Mouse (Mus musculus) liver, embryonic 14.5 days (tissue): ENCODE measurements around the gene Fam57b. TPM values are rescaled to one million over a fixed set of nuclear protein-coding genes. Genes with fewer than 3 reads are reported as not detected.

ENCODE experiments used
- ATAC-seq: fragments of 200-750 bp; cut with Nextera tagmentation; 2 replicates; pipeline ENCODE4 v1.8.0; 2017; ENCODE audit warnings: moderate number of reproducible peaks, mild to moderate bottlenecking, moderate library complexity; ENCODE audit not compliant: insufficient read depth
- DNase-seq, 3 experiments: peaks; one replicate each; pipeline ENCODE4 v3.0.0-alpha.2; 2012 to 2013; ENCODE audit warnings: low read depth in 3 of 3, low spot score in 3 of 3
- H3K27ac ChIP-seq: fragments of 300-500 bp; sonication (generic); 2 replicates; pipeline ENCODE4 v1.5.1; 2014; ENCODE audit warnings: moderate library complexity, mild to moderate bottlenecking, control low read depth, inconsistent platforms
- H3K27me3 ChIP-seq: fragments of 300-500 bp; sonication (generic); 2 replicates; pipeline ENCODE4 v1.6.1; 2014; ENCODE audit warnings: mild to moderate bottlenecking, low read length, moderate library complexity; ENCODE audit not compliant: control insufficient read depth, insufficient read depth
- H3K36me3 ChIP-seq: fragments of 300-500 bp; sonication (generic); replicated peaks from 2 replicates; pipeline ENCODE4 v1.6.1; 2014; ENCODE audit warnings: low read depth; ENCODE audit not compliant: control insufficient read depth, insufficient read depth
- H3K4me1 ChIP-seq, 2 experiments: fragments of 200-500 bp in 1 of 2; fragments of 300-500 bp in 1 of 2; sonication (generic) in 1 of 2; replicated peaks; 2 replicates each; pipeline ENCODE4 v1.6.1; 2012 to 2014; ENCODE audit warnings: antibody characterized with exemption in 1 of 2, inconsistent platforms in 1 of 2, low read length in 1 of 2; ENCODE audit not compliant: control insufficient read depth in 2 of 2, insufficient read depth in 2 of 2
- H3K4me2 ChIP-seq: fragments of 300-500 bp; sonication (generic); 2 replicates; pipeline ENCODE4 v1.6.1; 2014; ENCODE audit warnings: low read depth, mild to moderate bottlenecking, control low read depth, moderate library complexity
- H3K4me3 ChIP-seq, 2 experiments: fragments of 200-500 bp in 1 of 2; fragments of 300-500 bp in 1 of 2; sonication (generic) in 1 of 2; 2 replicates each; pipeline ENCODE4 v1.5.1; 2012 to 2014; ENCODE audit warnings: low read depth in 2 of 2, low read length in 2 of 2, mild to moderate bottlenecking in 2 of 2, control low read depth in 1 of 2, inconsistent platforms in 1 of 2, moderate library complexity in 1 of 2; ENCODE audit not compliant: insufficient read depth in 1 of 2
- H3K9ac ChIP-seq: fragments of 300-500 bp; sonication (generic); replicated peaks from 2 replicates; pipeline ENCODE4 v1.6.1; 2014; ENCODE audit warnings: mild to moderate bottlenecking, control low read depth, moderate library complexity
- H3K9me3 ChIP-seq: fragments of 300-500 bp; sonication (generic); 2 replicates; pipeline ENCODE4 v1.6.1; 2016; ENCODE audit warnings: low read length, mixed read lengths; ENCODE audit not compliant: control insufficient read depth
- CTCF ChIP-seq: IDR thresholded peaks from 2 replicates; pipeline ENCODE4 v1.5.1; 2016; ENCODE audit warnings: antibody characterized with exemption, low read depth, control low read depth
- EP300 ChIP-seq: IDR thresholded peaks from 2 replicates; pipeline ENCODE4 v1.6.1; 2016; ENCODE audit warnings: antibody characterized with exemption, low read depth
- WGBS: fragments of 180-500 bp; shearing (Covaris S2); extraction: QIAGEN DNeasy Blood & Tissue Kit; methylation state at CpG from one replicate; pipeline ENCODE4 v1.1.7; 2014; ENCODE audit not compliant: insufficient replicate concordance; 5-methylcytosine and 5-hydroxymethylcytosine counted together
- polyA plus RNA-seq, 2 experiments: library from polyadenylated mRNA; depleted of rRNA in 1 of 2; stranded (reverse) in 1 of 2; unstranded in 1 of 2; fragments of >200 nt; fragmentation: Nextera tagmentation in 1 of 2; extraction: Ambion mirVana in 1 of 2; gene quantifications; 2 replicates each; pipeline versions ENCODE4 v1.2.1 to v1.2.3; 2012 to 2014

Fam57b gene
- polyA plus RNA-seq, 2 experiments = 0.19 TPM; not detected in 1

DNA sequence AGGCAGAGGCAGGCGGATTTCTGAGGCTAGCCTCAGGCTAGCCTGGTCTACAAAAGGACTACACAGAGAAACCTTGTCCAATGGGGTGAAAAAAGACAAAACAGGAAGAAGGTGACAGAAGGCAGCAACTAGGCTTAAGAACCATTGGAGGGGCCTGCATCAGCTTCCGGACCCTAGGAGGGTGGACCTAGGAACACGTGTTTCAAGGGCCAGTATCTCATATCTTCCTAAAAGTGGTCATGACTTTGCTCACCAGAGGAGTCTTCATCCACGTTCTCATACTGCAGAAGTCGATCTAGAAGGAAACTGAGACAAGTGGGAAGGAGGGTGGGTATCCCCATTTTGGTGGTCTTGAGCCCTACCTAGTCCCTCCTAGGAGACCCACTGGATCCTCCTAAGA is 63.5 kb downstream of the Fam57b start:
- H3K27me3 ChIP-seq = no peaks in the 10 kb centered on the region
- H3K4me3 ChIP-seq = peak overlapping the region; percentile 80 to 95
- TF ChIP-seq EP300 (no peak), CTCF (no peak)
- H3K4me1 ChIP-seq = peaks cover 14 to 20% of the 10 kb centered on the region in 2 experiments
- DNase-seq = peak in 1 of 3 experiments; percentile 16
- H3K4me2 ChIP-seq = peak overlapping the region; percentile 99
- no peak for ATAC-seq
- WGBS = 29% methylated on average over 5 of the region's 5 CpGs
- H3K27ac ChIP-seq = peak overlapping the region; percentile 50
- no peaks in the 10 kb centered on the region for H3K9me3 ChIP-seq
- H3K36me3 ChIP-seq = peaks cover 30% of the 10 kb centered on the region
- H3K9ac ChIP-seq = peak overlapping the region; percentile 83

GRCm38 (mm10) chr7:126861429-126862130 is 64.1 kb downstream of the Fam57b start, which contains the start of gene Hirip3:
Hirip3 (plus strand) TSS chr7:126861972.
- Histone ChIP-seq H3K9ac (peak within 1 kb of the TSS; percentile 83), H3K4me3 (peak within 1 kb of the TSS; percentile 80 to 95), H3K36me3 (peaks cover 33% of the 10 kb centered on the region), H3K27me3 (no peaks in the 10 kb centered on the region), H3K4me1 (peaks cover 14 to 20% of the 10 kb centered on the region in 2 experiments), H3K9me3 (no peaks in the 10 kb centered on the region), H3K27ac (peak within 1 kb of the TSS; percentile 58), H3K4me2 (peak within 1 kb of the TSS; percentile 99)
- 1% methylated on average over 42 of the region's 42 CpGs for WGBS
- ATAC-seq = peak; percentile 93
- TF ChIP-seq EP300 (no peak), CTCF (no peak)
- peak; percentile 91 to 94 (median 93) for DNase-seq

DNA sequence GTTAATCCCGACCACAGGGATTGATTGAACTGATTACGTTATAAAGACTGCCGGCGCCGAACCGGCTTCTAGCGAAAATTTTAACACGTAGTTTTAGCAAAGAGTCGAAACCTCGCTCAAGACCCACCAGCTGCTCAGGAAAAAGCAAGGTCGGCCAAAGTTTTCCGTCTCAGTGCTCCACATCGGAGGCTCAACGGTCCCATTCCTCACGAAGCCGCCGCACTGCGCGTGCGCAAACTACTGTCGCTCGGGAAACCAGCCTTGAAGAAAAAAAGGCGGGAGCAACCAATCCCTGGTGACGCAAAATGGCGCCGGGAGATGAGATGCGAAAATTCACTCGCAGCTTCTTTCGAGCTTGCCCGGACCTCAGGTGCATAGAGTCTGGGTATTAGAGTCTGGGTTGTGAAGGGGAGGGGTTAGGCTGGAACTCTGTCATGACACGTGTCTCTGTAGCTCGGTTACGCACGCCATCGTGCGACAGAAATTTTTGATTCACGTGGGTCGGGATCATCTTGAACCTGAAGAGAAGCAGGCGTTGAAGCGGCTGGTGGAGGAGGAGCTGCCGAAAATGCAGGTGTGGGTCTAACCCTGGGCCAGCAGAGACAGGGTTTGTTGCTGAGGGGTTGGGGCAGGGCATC is 64.8 kb downstream of the Fam57b start, which contains the start of gene Ino80e:
TSS of gene Ino80e (minus strand) at position 231 of the 638 bp plus-strand sequence.
- peak; percentile 88 to 92 (median 90) for DNase-seq
- H3K36me3 ChIP-seq = peaks cover 36% of the 10 kb centered on the region
- peak; percentile 77; the same call in 1 of the 2 replicates for ATAC-seq
- peak within 1 kb of the TSS; percentile 58 for H3K27ac ChIP-seq
- under 1% methylated on average over 41 of the region's 41 CpGs for WGBS
- peak within 1 kb of the TSS; percentile 83 for H3K9ac ChIP-seq
- no peaks in the 10 kb centered on the region for H3K9me3 ChIP-seq
- TF ChIP-seq EP300 (no peak), CTCF (0 out of 2 replicates have a peak, but pooled peaks have one; percentile 5)
- peaks cover 14 to 20% of the 10 kb centered on the region in 2 experiments for H3K4me1 ChIP-seq
- H3K27me3 ChIP-seq = no peaks in the 10 kb centered on the region
- H3K4me2 ChIP-seq = peak within 1 kb of the TSS; percentile 99
- H3K4me3 ChIP-seq = peak within 1 kb of the TSS; percentile 80 to 95

GRCm38 (mm10) chr7:126863791-126864190 is 66.3 kb downstream of the Fam57b start:
- H3K4me3 ChIP-seq = peak overlapping the region; percentile 10 to 80; a peak in 3 of 4 replicates

DNA sequence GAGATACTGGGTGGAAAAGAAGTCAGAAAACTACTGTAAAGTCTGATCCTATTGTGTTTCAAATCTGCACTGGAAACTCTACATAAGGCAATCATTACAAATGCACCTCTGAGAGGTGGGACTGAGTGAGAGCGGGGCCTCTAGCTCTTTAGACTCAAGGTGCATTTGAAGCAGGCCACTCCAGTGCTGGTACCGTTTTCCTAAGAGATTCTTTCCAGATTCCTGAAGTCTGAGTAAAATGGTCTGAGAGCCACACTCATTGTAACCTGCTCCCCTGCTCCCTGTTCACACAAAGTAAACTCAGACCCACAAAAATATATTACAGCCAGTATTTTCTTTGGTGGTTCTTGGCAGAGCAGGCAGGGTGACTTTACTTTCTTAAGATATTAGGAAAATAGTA is 70.1 kb downstream of the Fam57b start:
- TF ChIP-seq CTCF = no peak
- TF ChIP-seq EP300 = no peak
- Histone ChIP-seq H3K4me1 (peaks cover 9 to 12% of the 10 kb centered on the region in 2 experiments), H3K27ac (no peak overlapping the region), H3K27me3 (no peaks in the 10 kb centered on the region), H3K36me3 (peaks cover 49% of the 10 kb centered on the region), H3K4me2 (no peak overlapping the region), H3K9ac (no peak overlapping the region), H3K4me3 (no peak overlapping the region), H3K9me3 (no peaks in the 10 kb centered on the region)
- 93% methylated on average over 2 of the region's 2 CpGs for WGBS
- ATAC-seq = no peak
- DNase-seq = no peak

More at GRCm38 (mm10) chr7:126863791-126864190, 66.3 kb downstream of the Fam57b start:
- Histone ChIP-seq H3K36me3 (peaks cover 30% of the 10 kb centered on the region), H3K27ac (peak overlapping the region; percentile 58; the same call in 1 of the 2 replicates), H3K9ac (peak overlapping the region; percentile 83), H3K27me3 (no peaks in the 10 kb centered on the region), H3K4me1 (peaks cover 14 to 20% of the 10 kb centered on the region in 2 experiments), H3K9me3 (no peaks in the 10 kb centered on the region), H3K4me2 (peak overlapping the region; percentile 99)
- 76% methylated on average over 6 of the region's 6 CpGs for WGBS
- TF ChIP-seq CTCF (no peak), EP300 (no peak)
- ATAC-seq = no peak
- DNase-seq = no peak
